Comparison of ENCODE assay signal across 17 mouse cellular contexts in the genomic region with DNA sequence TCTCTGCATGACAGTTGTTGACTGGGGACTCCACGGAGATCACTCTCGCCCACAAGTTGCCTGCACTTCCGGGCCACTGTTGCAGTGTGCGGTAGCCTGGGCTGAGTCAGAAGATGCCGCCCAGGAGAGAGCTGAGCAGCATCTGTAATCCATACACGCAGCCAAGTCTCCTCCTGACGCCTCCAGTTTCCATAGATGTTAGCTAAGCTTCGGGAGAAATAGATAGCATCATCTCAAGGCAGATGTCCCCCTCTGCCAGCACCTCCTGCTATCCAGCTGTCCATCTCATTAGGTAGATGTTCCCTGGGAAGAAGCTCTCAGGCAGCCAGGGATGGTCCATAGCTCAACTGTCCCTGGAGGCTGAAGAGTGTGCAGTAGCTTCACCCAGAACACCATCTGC.
"Had no signal": no experiment of that assay in that cellular context is flagged by ENCODE, and none has a peak within 500 bp of the region (broad histone marks: within the 10 kb centered on the region; RNA-seq: fewer than 3 reads in every experiment).

No protein-coding gene starts in this region.

- H3K4me3 ChIP-seq: limb, embryonic 12.5 days; liver, embryonic 13.5 days; lung, embryonic 15.5 days; megakaryocyte, embryonic 14.5 days; midbrain, embryonic 15.5 days; neural tube, embryonic 12.5 days; stomach, embryonic 15.5 days had no signal

- H3K27ac ChIP-seq: limb, embryonic 12.5 days; liver, embryonic 13.5 days; lung, embryonic 15.5 days; macrophage; midbrain, embryonic 15.5 days; neural tube, embryonic 12.5 days; stomach, embryonic 15.5 days had no signal

- H3K4me1 ChIP-seq: liver, embryonic 13.5 days; lung, embryonic 15.5 days; megakaryocyte, embryonic 14.5 days; midbrain, embryonic 15.5 days; neural tube, embryonic 12.5 days; stomach, embryonic 15.5 days had no signal

- H3K9ac ChIP-seq: limb, embryonic 12.5 days; liver, embryonic 13.5 days; liver, postnatal 0 days; lung, embryonic 15.5 days; midbrain, embryonic 15.5 days; neural tube, embryonic 12.5 days; stomach, embryonic 15.5 days had no signal

- H3K27me3 ChIP-seq: limb, embryonic 12.5 days; liver, embryonic 13.5 days; midbrain, embryonic 15.5 days; neural tube, embryonic 12.5 days; stomach, embryonic 15.5 days had no signal

- DNase-seq: kidney, adult 11 months; kidney, adult 9 months; kidney, postnatal 10 days; layer of hippocampus, postnatal 36 days; liver; liver, embryonic 13.5 days; liver, postnatal 0 days; lung, postnatal 14 days; thymus, postnatal 4 days had no signal

- H3K9me3 ChIP-seq: limb, embryonic 12.5 days; liver, embryonic 13.5 days; lung, embryonic 15.5 days; midbrain, embryonic 15.5 days; neural tube, embryonic 12.5 days; stomach, embryonic 15.5 days had no signal

- H3K36me3 ChIP-seq: limb, embryonic 12.5 days; liver, embryonic 13.5 days; lung, embryonic 15.5 days; midbrain, embryonic 15.5 days; neural tube, embryonic 12.5 days; stomach, embryonic 15.5 days had no signal

- H3K4me2 ChIP-seq: limb, embryonic 12.5 days; liver, embryonic 13.5 days; lung, embryonic 15.5 days; midbrain, embryonic 11.5 days; midbrain, embryonic 15.5 days; neural tube, embryonic 12.5 days; stomach, embryonic 15.5 days had no signal

- ATAC-seq: liver, postnatal 0 days; midbrain, embryonic 15.5 days had no signal
